Mouse (Mus musculus): ENCODE results near the gene Frmd5.
"Not testable (repeated sequence)": the region's sequence is repeated elsewhere in the genome, so short reads cannot be mapped to it uniquely, and the experiment has no call there.

The Frmd5 gene

DNA sequence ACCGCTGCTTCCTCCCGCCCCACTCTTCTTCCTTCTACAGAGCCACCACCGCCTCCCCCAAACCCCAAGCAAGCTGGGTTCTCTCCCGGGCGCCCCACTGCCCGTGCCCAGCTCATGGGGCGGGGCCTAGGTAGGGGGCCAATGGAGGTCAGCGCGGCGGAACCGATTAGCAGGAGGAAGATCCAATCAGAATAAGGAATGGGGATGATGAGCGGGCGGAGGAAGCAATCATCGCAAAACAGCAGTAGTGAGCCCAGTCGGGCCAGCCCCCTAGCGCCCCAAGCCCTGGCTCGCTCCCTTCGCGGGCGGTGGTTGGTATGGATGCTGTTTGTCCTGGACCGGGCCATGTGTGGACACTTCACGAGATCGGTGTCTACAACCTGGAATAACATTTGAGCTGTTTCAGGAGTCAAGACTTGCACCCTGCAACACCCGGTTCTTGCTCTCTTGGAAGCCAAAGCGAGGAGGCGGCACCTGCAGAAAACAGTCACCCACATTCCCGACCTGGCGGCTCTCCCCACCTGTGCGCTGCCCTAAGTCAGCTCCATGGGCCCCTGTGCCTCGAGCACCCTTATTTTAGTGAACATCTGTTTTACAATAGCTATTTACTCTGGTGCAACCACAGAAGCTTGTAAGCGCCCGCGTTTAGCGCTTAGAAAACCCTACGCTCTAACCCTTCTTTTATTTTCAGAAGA lies at the start of gene Frmd5:
Gene Frmd5 (minus strand): TSS at position 129 of the 695 bp plus-strand sequence.
- in situ Hi-C loops (cut with MboI, MseI) = no loop called here

DNA sequence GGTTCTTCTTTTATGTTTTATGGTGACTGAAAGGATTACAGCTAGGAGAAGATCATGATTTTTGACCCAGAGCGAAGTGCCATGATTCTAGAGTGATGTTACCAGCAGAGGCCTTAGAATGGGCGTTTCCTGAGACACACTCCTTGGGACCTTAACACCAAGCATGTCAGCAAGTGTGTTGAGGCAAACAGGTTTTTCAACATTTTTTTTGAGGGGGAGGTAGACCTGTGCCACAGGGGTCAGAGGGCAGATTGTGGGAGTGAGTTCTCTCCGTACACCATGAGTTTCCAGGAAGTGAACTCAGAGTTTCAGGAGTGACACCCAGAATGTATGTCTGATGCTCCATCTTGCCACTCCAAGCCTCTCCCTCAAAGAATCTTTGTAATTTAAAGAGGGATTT lies 47.1 kb upstream of the Frmd5 start:
- in situ Hi-C loops (cut with MboI, MseI) = no loop called here

DNA sequence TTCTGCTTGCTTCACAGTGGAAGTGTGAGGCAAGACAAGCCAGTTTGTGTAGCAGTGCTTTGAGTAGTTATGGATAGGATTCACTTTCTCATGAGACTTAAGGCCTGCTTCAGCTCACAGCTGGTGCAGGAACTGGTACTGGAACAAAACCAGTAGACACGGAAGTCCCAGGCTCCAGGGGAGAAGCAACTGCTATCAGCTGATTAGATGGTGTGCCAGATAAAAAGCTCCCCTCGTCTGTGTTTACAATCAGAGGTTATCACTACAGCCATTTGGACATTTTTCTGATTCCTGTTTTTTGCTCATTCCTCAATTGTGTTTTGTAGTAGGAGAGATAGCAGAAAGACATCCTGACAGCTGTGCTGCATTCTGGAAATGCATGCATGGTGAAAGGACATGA lies 45.2 kb upstream of the Frmd5 start:
- in situ Hi-C loops (cut with MboI, MseI) = no loop called here

- in situ Hi-C loops (cut with MboI, MseI) = no loop called here
Observed at GRCm38 (mm10) chr2:121846050-121846449, 39.2 kb upstream of the Frmd5 start.

DNA sequence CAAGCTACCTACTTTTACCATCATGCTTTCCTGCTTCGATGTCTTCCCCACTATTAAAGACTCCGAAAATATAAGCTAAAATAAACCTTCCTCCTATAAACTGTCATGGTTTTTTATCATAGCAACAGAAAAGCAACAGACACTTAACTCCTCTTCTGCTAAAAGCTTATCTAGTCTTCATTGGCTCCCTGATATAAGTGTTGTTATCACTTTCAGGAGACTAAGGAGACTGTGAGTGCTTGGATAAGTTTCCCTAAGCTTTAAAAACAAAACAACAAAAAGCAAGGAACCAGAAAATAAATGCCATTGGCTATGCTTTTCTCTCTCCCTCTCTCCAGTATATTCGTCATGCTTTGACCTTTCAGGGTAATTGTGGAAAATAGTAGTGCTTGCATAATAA lies 35.4 kb upstream of the Frmd5 start:
- in situ Hi-C loops (cut with MboI, MseI) = no loop called here

DNA sequence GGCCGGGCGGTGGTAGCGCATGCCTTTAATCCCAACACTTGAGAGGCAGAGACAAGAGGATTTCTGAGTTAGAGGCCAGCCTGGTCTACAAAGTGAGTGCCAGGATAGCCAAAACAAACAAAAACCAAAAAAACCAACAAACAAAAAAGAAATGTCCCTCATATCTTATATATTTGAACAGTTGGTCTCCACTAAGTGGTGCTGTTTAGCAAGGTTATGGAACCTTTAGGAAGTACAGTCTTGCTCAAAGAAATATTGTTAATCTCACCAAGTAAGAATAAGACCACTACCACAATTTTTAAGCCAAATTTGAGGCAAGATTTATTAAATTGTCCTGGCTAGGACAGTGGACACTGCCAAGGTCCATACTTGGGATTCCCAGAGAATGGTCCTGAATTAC lies 34.6 kb upstream of the Frmd5 start:
- in situ Hi-C loops (cut with MboI, MseI) = no loop called here

GRCm38 (mm10) chr2:121834926-121835325 lies 28.0 kb upstream of the Frmd5 start:
- in situ Hi-C loops (cut with MboI, MseI) = loop anchor here (5.0 kb wide), 1 partner anchor 268 kb away; no protein-coding TSS in a partner anchor

DNA sequence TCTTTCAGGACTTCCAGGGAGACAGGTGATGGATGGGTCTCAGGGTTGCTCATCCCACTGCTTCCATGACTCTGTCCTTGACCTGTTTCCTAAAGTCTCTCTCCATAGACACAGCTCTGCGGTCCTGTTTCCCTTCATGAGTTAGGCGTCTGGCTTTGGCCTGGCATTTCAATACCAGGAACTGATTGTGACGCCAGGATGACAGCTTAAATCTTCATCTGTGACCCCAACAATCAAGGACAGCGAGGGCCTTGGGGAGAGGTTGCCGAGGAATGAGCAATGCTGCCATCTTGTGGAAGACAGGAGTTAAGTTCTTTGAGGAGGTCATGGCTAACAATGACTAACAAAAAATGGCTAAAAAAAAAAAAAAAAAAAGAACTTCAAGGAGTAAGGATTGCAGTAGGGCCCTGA lies 25.6 kb upstream of the Frmd5 start:
- in situ Hi-C loops (cut with MboI, MseI) = loop anchor here (5.0 kb wide), 1 partner anchor 265 kb away; no protein-coding TSS in a partner anchor

- in situ Hi-C loops (cut with MboI, MseI) = no loop called here
Observed at GRCm38 (mm10) chr2:121828411-121828810, 21.5 kb upstream of the Frmd5 start.

DNA sequence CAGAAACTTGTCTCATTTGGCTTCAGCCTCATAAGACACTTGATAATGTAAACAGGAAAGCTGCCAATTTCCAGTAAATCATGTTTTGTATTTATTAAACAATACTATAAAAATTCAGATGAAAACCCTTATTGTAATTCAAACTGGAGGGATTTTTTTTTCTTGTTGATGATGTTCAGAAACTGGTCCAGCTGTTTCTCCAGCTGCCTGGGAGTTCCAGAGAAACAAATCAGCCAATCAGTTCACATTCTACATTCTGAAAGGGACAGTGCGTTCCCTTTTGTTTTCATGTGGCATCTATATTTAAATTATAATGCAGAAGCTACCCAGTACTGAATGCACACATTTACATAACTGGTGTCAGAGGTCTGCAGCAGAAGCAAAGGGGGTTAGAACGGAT lies 19.3 kb upstream of the Frmd5 start:
- in situ Hi-C loops (cut with MboI, MseI) = no loop called here

- in situ Hi-C loops (cut with MboI, MseI) = no loop called here
Observed at GRCm38 (mm10) chr2:121824653-121825052, 17.8 kb upstream of the Frmd5 start.

- in situ Hi-C loops (cut with MboI, MseI) = no loop called here
Observed at GRCm38 (mm10) chr2:121821787-121822186, 14.9 kb upstream of the Frmd5 start.

GRCm38 (mm10) chr2:121810876-121811275 lies 4.0 kb upstream of the Frmd5 start:
- in situ Hi-C loops (cut with MboI, MseI) = not testable (repeated sequence)

DNA sequence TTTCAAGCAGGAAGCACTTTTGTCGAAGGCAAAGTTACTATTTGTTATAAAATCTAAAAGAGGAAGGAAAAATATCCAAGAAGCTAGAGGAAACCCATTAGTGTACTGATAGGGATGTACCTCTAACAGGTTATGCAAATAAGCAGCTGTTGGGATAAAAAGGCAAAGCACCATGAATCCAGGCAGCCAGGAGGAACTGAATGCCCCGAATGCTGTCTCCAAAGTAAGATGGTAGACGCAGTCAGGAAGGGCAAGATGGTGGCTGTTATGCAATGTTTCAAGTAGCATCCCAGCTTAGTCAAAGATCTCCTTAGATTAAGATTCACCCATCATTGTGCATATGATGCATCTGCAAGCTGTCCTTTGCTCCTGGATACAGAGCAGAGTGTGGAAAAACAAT lies 2.2 kb upstream of the Frmd5 start:
- in situ Hi-C loops (cut with MboI, MseI) = no loop called here

DNA sequence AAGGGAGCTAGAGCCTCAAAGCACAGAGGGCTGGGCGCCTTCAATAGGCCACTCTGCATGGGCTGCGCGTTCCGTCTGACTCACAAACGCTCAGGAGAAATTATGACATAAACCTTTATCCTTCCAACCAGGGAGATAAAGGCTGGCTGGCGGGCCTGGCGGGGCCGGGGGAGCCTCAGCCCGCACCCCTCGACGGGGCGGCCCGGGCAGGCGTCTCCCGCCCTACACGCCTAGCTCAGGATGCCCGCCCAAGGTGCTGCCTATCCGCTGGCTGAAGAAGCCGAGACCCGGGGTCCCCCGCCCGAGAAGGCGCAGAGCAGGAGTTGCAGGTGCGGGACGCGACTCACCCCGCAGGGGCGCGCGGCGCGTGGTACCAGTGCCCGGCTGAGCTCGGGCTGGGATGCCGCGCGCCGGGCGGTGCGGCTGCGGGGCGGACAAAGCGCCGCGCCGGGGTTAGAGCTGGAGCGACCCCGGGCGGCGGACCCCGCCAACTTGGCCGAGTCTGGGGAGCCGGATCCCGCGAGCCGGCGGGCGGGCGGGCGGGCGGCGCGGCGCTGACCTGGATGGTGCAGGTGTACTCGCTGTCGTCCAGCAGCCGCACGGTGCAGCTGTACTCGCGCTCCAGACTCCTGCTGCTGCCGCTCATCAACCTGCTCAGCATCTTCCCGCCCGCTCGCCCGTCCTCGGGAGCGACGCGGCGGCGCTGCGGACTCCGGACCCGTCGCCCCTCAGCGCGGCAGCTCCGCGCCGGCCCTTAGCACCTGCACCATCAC lies 530 bp downstream of the Frmd5 start:
- in situ Hi-C loops (cut with MboI, MseI) = no loop called here

DNA sequence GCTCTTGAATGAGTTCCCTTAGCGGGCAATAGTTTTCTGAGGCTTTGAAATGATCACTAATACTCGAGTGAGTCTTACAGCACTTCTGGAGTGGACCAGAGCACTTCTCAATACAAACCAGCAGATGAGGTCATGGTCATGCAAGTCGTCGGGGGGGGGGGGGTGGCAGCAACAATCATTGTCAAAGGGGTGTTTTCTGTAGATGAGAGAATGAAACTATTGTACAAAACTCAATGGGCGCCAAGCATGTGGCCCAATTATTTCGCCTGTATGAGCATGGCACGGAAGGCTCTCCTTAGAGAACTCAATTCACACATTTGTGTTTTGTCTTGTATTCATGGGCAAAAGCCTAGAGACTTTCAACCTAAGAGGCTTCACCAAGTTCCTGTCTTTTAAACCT lies 7.8 kb downstream of the Frmd5 start:
- in situ Hi-C loops (cut with MboI, MseI) = no loop called here

DNA sequence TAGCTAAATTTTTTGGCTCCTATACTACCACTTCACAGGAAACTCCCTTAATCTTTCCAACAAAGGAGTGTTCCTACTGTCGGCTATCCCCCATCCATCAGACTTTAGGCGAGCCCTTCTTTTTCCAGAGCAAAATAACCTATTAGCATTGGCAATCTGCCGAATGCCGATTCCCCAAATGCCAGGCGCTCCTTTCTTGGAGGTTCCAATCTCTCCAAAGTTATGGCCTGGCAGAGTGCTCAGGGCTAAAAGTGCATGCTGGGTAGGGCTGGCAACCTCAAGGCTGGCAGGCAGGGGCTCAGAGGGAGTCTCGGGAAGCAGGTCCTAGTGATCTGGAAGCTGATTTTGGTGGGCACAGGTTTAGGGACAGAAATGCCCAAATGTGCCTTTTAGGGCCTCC lies 10.9 kb downstream of the Frmd5 start:
- in situ Hi-C loops (cut with MboI, MseI) = no loop called here

- in situ Hi-C loops (cut with MboI, MseI) = no loop called here
Observed at GRCm38 (mm10) chr2:121789777-121790176, 17.1 kb downstream of the Frmd5 start.

- in situ Hi-C loops (cut with MboI, MseI) = no loop called here
Observed at GRCm38 (mm10) chr2:121788415-121788814, 18.5 kb downstream of the Frmd5 start.

DNA sequence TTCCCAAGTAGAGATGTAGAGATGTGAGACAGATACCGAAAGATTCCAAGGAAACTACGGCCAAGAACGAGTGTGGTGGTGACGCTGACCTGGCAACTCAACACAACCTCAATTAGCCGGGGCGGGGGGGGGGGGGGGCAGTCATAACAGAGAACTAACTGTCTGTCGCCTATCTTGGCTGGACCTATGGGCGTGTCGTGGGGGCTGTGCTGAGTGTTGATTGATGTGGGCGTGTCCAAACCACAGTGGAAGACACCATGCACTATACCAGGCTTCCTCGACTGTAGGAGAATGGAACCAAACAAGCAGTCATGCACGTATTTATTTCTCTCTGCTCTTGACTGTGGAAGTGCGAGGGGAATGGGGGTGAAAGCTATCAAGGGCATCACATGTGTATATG lies 19.1 kb downstream of the Frmd5 start:
- in situ Hi-C loops (cut with MboI, MseI) = no loop called here

DNA sequence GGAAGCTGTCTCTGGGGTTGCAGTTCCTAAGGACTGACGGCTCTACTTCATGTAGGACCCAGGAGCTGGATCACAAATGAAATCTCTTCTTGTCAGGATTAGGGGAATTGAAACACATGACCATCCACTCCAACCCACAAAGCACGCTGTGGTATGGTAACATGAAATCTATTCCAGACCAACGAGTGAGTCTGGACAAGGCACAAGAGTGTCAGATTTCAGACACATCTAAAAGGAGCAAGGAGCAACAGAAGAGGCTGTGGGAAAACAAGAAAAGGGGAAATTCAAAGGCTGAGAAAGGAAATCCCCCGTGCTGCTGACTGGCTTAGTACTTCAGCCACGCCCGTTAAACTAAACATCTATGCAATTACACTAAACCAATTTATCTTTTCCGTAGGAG lies 19.6 kb downstream of the Frmd5 start:
- in situ Hi-C loops (cut with MboI, MseI) = no loop called here

DNA sequence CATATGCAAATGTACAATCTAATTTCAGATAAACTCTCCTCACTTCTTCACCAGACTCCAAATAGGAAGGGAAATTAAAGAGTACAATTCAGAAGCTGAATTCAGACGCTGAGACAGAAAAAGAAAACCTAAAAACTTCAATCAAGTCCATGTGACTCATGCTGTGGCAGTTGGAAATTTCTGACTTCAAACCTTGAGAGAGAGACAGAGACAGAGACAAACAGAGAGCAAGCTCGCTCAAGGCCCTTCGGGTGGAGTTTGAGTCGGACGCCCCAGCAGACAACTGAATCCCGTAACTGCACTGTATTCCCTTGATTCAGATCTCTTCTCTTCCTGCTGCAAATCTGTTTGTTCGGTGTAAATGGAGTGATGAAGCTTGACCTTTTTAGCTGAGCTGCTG lies 30.7 kb downstream of the Frmd5 start:
- in situ Hi-C loops (cut with MboI, MseI) = no loop called here

- in situ Hi-C loops (cut with MboI, MseI) = no loop called here
Observed at GRCm38 (mm10) chr2:121764851-121765250, 42.0 kb downstream of the Frmd5 start.
